Mouse (Mus musculus): ENCODE data around the gene Pabpn1l. TPM values are rescaled to one million over a fixed set of nuclear protein-coding genes. Genes with fewer than 3 reads are reported as not detected.

Pabpn1l gene
- total RNA-seq, 1 experiment from 2014 or later = not detected

Other genes with a start within 250 kb of the Pabpn1l start
- gene Zc3h18, start 246.1 kb downstream of the Pabpn1l start, total RNA-seq (2017) = 75.5 and 80.3 TPM in 2 replicates
- not detected in 2 replicates for gene Il17c, start 200.7 kb downstream of the Pabpn1l start, total RNA-seq (2017)
- 285 and 300 TPM in 2 replicates for gene Cyba, start 189.8 kb downstream of the Pabpn1l start, total RNA-seq (2017)
- 4.8 TPM in 2 replicates for gene Mvd, start 179.3 kb downstream of the Pabpn1l start, total RNA-seq (2017)
- gene Snai3, start 162.0 kb downstream of the Pabpn1l start, total RNA-seq (2017) = 0.47 and 1.5 TPM in 2 replicates
- 42.0 and 46.2 TPM in 2 replicates for gene Rnf166, start 146.7 kb downstream of the Pabpn1l start, total RNA-seq (2017)
- 24.1 and 25.2 TPM in 2 replicates for gene Ctu2, start 146.6 kb downstream of the Pabpn1l start, total RNA-seq (2017)
- 22.1 and 24.4 TPM in 2 replicates for gene Piezo1, start 71.4 kb downstream of the Pabpn1l start, total RNA-seq (2017)
- 29.8 and 30.4 TPM in 2 replicates for gene Cdt1, start 54.7 kb downstream of the Pabpn1l start, total RNA-seq (2017)
- gene Aprt, start 45.8 kb downstream of the Pabpn1l start, total RNA-seq (2017) = 26.4 and 42.6 TPM in 2 replicates
- gene Galns, start 11.3 kb downstream of the Pabpn1l start, total RNA-seq (2017) = 11.2 and 17.1 TPM in 2 replicates
- gene Trappc2l, start 11.1 kb downstream of the Pabpn1l start, total RNA-seq (2017) = 18.3 and 23.7 TPM in 2 replicates
- 6.8 and 17.8 TPM in 2 replicates for gene Cbfa2t3, start 76.4 kb upstream of the Pabpn1l start, total RNA-seq (2017)
- 5.2 and 8.3 TPM in 2 replicates for gene Acsf3, start 152.7 kb upstream of the Pabpn1l start, total RNA-seq (2017)
- not detected in 2 replicates for gene Cdh15, start 225.2 kb upstream of the Pabpn1l start, total RNA-seq (2017)

Measured in neutrophil, adult 5-6 weeks (primary cell).